23 mouse cellular contexts compared by ENCODE assay signal in genomic region chr6:48067492-48067891, GRCm38 (mm10). TPM values are rescaled to one million over a fixed set of nuclear protein-coding genes. Genes with fewer than 3 reads are reported as not detected.
A peak's percentile ranks its signal among the peaks of the same experiment; 100 is the strongest.
DNase-seq lines count a peak whose midpoint lies in the region; ATAC-seq and TF ChIP-seq lines count a peak whose summit lies in the region.
"Had no signal": no experiment of that assay in that cellular context is flagged by ENCODE, and none has a peak within 500 bp of the region (broad histone marks: within the 10 kb centered on the region; RNA-seq: fewer than 3 reads in every experiment).

No protein-coding gene starts in this region.

- peaks cover 4% of the 10 kb centered on the region for H3K9me3 ChIP-seq in G1E (replicated peaks)
- H3K9me3 ChIP-seq in intestine, embryonic 15.5 days, result no peaks in the 10 kb centered on the region
- H3K9me3 ChIP-seq in intestine, postnatal 0 days (ENCODE audit: control insufficient read depth), result no peaks in the 10 kb centered on the region
- H3K9me3 ChIP-seq: embryonic facial prominence, embryonic 13.5 days; embryonic facial prominence, embryonic 15.5 days; forebrain, embryonic 10.5 days; forebrain, embryonic 12.5 days had no signal

- 77% methylated on average over 3 of the region's 3 CpGs for WGBS in intestine, embryonic 15.5 days
- 50% methylated on average over 3 of the region's 3 CpGs for WGBS in intestine, postnatal 0 days

- H3K9ac ChIP-seq in intestine, embryonic 15.5 days, result no peak overlapping the region
- H3K9ac ChIP-seq in intestine, postnatal 0 days (ENCODE audit: low read depth, low read length), result no peak overlapping the region
- H3K9ac ChIP-seq: embryonic facial prominence, embryonic 13.5 days; embryonic facial prominence, embryonic 15.5 days; forebrain, embryonic 12.5 days had no signal

- TF ChIP-seq CTCF in G1E (IDR thresholded peaks at IDR 0.05; ENCODE audit: low read depth, low read length), result no peak
- TF ChIP-seq CTCF in intestine, postnatal 0 days (IDR thresholded peaks at IDR 0.05; ENCODE audit: low read depth), result no peak

- no peak for ATAC-seq in G1E (ENCODE audit: extremely low read depth, insufficient number of reproducible peaks, low FRiP score, poor library complexity, severe bottlenecking)
- ATAC-seq in intestine, embryonic 15.5 days, result peak; percentile 67
- peak; percentile 67 for ATAC-seq in intestine, postnatal 0 days
- ATAC-seq: activated CD4-positive, CD25-positive, alpha-beta regulatory T cell, adult 4 months; forebrain, embryonic 14.5 days; forebrain, embryonic 16.5 days; Patski had no signal

- H3K27ac ChIP-seq in intestine, embryonic 15.5 days, result no peak overlapping the region
- H3K27ac ChIP-seq in intestine, postnatal 0 days (ENCODE audit: low read depth, low read length), result peak overlapping the region; percentile 62; the same call in 1 of the 2 replicates
- H3K27ac ChIP-seq: embryonic facial prominence, embryonic 13.5 days; embryonic facial prominence, embryonic 15.5 days; forebrain, embryonic 10.5 days; forebrain, embryonic 12.5 days had no signal

- peaks cover 62% of the 10 kb centered on the region for H3K4me1 ChIP-seq in G1E (ENCODE audit: insufficient read depth, low read depth, low read length)
- H3K4me1 ChIP-seq in intestine, embryonic 15.5 days (replicated peaks), result no peaks in the 10 kb centered on the region
- H3K4me1 ChIP-seq in intestine, postnatal 0 days (replicated peaks; ENCODE audit: control insufficient read depth, insufficient read depth, low read length), result no peaks in the 10 kb centered on the region; the same call in 1 of the 2 replicates
- H3K4me1 ChIP-seq: embryonic facial prominence, embryonic 13.5 days; embryonic facial prominence, embryonic 15.5 days; forebrain, embryonic 10.5 days; forebrain, embryonic 12.5 days had no signal

- no peak overlapping the region for H3K4me2 ChIP-seq in intestine, embryonic 15.5 days (replicated peaks)
- peak overlapping the region; percentile 21; the same call in 1 of the 2 replicates for H3K4me2 ChIP-seq in intestine, postnatal 0 days (replicated peaks; ENCODE audit: low read depth)
- H3K4me2 ChIP-seq: embryonic facial prominence, embryonic 13.5 days; embryonic facial prominence, embryonic 15.5 days; forebrain, embryonic 12.5 days had no signal

- H3K27me3 ChIP-seq in G1E (ENCODE audit: insufficient read depth, low read length), result no peaks in the 10 kb centered on the region
- no peaks in the 10 kb centered on the region for H3K27me3 ChIP-seq in intestine, embryonic 15.5 days (replicated peaks)
- no peaks in the 10 kb centered on the region for H3K27me3 ChIP-seq in intestine, postnatal 0 days (replicated peaks; ENCODE audit: control insufficient read depth, insufficient read depth, low read length)
- H3K27me3 ChIP-seq: embryonic facial prominence, embryonic 13.5 days; embryonic facial prominence, embryonic 15.5 days; forebrain, embryonic 12.5 days; Patski had no signal

- H3K4me3 ChIP-seq in G1E (ENCODE audit: low read depth, low read length), result peak overlapping the region; percentile 85; the same call in 1 of the 2 replicates
- no peak overlapping the region for H3K4me3 ChIP-seq in intestine, embryonic 15.5 days (replicated peaks)
- no peak overlapping the region for H3K4me3 ChIP-seq in intestine, postnatal 0 days (ENCODE audit: low read depth, low read length)
- H3K4me3 ChIP-seq: embryonic facial prominence, embryonic 13.5 days; embryonic facial prominence, embryonic 15.5 days; erythroblast, embryonic 14.5 days; forebrain, embryonic 10.5 days; forebrain, embryonic 12.5 days had no signal

- H3K36me3 ChIP-seq in G1E (replicated peaks), result peaks cover 76% of the 10 kb centered on the region
- H3K36me3 ChIP-seq in intestine, embryonic 15.5 days, result peaks cover 45% of the 10 kb centered on the region
- peaks cover 53% of the 10 kb centered on the region for H3K36me3 ChIP-seq in intestine, postnatal 0 days (ENCODE audit: control insufficient read depth, insufficient read depth)

- no peak for DNase-seq in G1E (ENCODE audit: low spot score)
- no peak for DNase-seq in thymus, postnatal 36 days
- no peak for DNase-seq in frontal cortex, postnatal 10 days (ENCODE audit: low spot score in 2 of 2)
- DNase-seq: adrenal gland, adult 8-10 months; adrenal gland, postnatal 14 days; adrenal gland, postnatal 36 days; cerebellum, adult 11-12 months; cerebellum, adult 2 months; cerebellum, adult 9-11 months; cerebellum, postnatal 14 days; cerebellum, postnatal 36 days; embryo, embryonic 11 days had no signal

RNA-seq across cellular contexts. Expression of gene Zfp777, which starts 18.8 kb away (rescaled TPM):
- total RNA-seq in G1E (2014; fragmentation: Nextera tagmentation), result 27.4 and 28.0 TPM in 2 replicates
- 22.1 and 25.4 TPM in 2 replicates for total RNA-seq in G1E (2017)
- polyA plus RNA-seq in G1E (2012), result 69.6 and 86.8 TPM in 2 replicates
- polyA plus RNA-seq in intestine, embryonic 15.5 days (2015; fragmentation: Nextera tagmentation; extraction: Ambion mirVana), result 6.5 and 7.1 TPM in 2 replicates
- polyA plus RNA-seq in intestine, postnatal 0 days (2015; fragmentation: Nextera tagmentation; extraction: Ambion mirVana), result 3.1 and 3.8 TPM in 2 replicates

RNA-seq across cellular contexts. Expression of gene Zfp746, which starts 18.9 kb away (rescaled TPM):
- 34.2 and 36.3 TPM in 2 replicates for total RNA-seq in G1E (2014; fragmentation: Nextera tagmentation)
- 14.8 and 16.9 TPM in 2 replicates for total RNA-seq in G1E (2017)
- polyA plus RNA-seq in G1E (2012), result 13.2 and 16.2 TPM in 2 replicates
- 15.1 and 15.6 TPM in 2 replicates for polyA plus RNA-seq in intestine, embryonic 15.5 days (2015; fragmentation: Nextera tagmentation; extraction: Ambion mirVana)
- polyA plus RNA-seq in intestine, postnatal 0 days (2015; fragmentation: Nextera tagmentation; extraction: Ambion mirVana), result 7.7 and 9.1 TPM in 2 replicates
